Mouse (Mus musculus): ENCODE data around the gene Slx1b. TPM values are rescaled to one million over a fixed set of nuclear protein-coding genes. Genes with fewer than 3 reads are reported as not detected.
A peak's percentile ranks its signal among the peaks of the same experiment; 100 is the strongest.

Slx1b gene
- total and polyA plus RNA-seq, 2 experiments from 2014 or later, result 8.6 to 17.6 TPM

DNA sequence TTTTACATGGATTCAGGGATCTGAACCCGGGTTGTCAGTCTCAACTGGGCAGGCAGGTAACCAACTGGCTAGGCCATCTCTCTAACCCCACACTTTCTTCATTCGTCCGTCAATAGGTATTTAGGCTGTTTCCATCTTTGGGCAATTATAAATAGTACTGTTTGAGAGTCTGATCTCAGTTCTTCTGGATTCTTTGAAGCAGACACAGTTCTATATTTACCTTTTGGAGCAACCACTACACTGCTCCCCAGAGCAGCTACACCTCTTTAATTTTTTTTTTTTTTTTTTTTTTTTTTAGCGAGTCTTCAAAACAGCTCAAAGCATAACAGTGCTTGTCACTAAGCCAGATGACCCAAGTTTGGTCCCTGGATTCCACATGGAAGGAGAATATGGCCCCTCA is 20.1 kb upstream of the Slx1b start:
- Histone ChIP-seq H3K4me1 (ENCODE audit: insufficient read depth, low read length) (no peaks in the 10 kb centered on the region), H3K27ac (no peak overlapping the region), H3K4me2 (ENCODE audit: low read depth, low read length) (no peak overlapping the region), H3K9ac (replicated peaks; ENCODE audit: low read length) (no peak overlapping the region), H3K36me3 (ENCODE audit: insufficient read depth, low read length) (no peaks in the 10 kb centered on the region), H3K27me3 (ENCODE audit: insufficient read depth, low read length) (no peaks in the 10 kb centered on the region), H3K4me3 (ENCODE audit: low read length) (no peak overlapping the region), H3K9me3 (ENCODE audit: low read length) (no peaks in the 10 kb centered on the region)
- 78% methylated on average over 4 of the region's 4 CpGs for WGBS
- no peak for ATAC-seq
- no peak for DNase-seq (ENCODE audit: low spot score)
- no peak for TF ChIP-seq CTCF (IDR thresholded peaks at IDR 0.05; ENCODE audit: low read depth)

DNA sequence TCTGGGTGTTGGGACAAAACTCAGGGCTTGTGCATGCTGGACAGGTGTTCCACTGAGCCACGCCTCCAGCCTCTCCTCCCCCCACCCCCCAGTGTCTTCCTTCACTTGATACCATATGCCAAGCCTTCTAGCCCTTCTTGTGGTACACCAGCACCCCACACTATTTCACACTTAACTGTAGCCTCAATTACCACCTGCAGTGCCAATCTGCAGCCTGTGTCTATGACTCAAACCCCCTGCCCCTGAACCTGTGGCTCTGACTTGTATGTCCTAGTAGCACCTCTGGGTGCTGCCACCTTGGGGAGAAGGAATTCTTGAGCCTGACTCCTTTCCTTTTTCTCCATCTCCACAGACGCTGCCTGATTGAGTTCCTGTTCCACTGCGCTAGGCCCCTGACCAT is 16.3 kb upstream of the Slx1b start:
- Histone ChIP-seq H3K9me3 (ENCODE audit: low read length) (no peaks in the 10 kb centered on the region), H3K4me3 (ENCODE audit: low read length) (no peak overlapping the region), H3K27me3 (ENCODE audit: insufficient read depth, low read length) (no peaks in the 10 kb centered on the region; the same call in 1 of the 2 replicates), H3K4me1 (ENCODE audit: insufficient read depth, low read length) (no peaks in the 10 kb centered on the region), H3K36me3 (ENCODE audit: insufficient read depth, low read length) (no peaks in the 10 kb centered on the region), H3K9ac (replicated peaks; ENCODE audit: low read length) (no peak overlapping the region), H3K4me2 (ENCODE audit: low read depth, low read length) (no peak overlapping the region), H3K27ac (no peak overlapping the region)
- no peak for TF ChIP-seq CTCF (IDR thresholded peaks at IDR 0.05; ENCODE audit: low read depth)
- DNase-seq (ENCODE audit: low spot score), result no peak
- ATAC-seq, result no peak
- 80% methylated on average over 3 of the region's 3 CpGs for WGBS

DNA sequence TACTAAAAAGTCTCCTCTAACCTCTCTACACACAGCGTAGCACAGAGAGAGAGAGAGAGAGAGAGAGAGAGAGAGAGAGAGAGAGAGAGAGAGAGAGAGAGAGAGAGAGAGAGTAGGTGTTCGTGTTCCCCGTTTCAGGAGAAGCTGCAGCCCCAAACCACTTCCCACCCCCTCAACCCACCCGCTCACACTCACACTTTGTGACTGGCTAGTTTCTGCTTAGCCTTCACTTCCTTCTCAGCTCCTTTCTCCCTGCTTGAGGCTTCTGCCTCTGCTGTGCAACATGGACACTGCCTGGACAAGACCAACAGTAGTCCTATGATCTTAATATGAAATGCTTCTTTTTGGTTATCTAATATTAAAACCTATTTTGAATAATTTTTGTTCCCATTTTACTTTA is 14.7 kb upstream of the Slx1b start:
- TF ChIP-seq CTCF (IDR thresholded peaks at IDR 0.05; ENCODE audit: low read depth), result no peak
- DNase-seq (ENCODE audit: low spot score) (no peak), ATAC-seq (no peak)
- Histone ChIP-seq H3K9me3 (ENCODE audit: low read length) (no peaks in the 10 kb centered on the region), H3K9ac (replicated peaks; ENCODE audit: low read length) (no peak overlapping the region), H3K4me2 (ENCODE audit: low read depth, low read length) (no peak overlapping the region), H3K27me3 (ENCODE audit: insufficient read depth, low read length) (no peaks in the 10 kb centered on the region; the same call in 1 of the 2 replicates), H3K4me3 (ENCODE audit: low read length) (no peak overlapping the region), H3K27ac (no peak overlapping the region), H3K4me1 (ENCODE audit: insufficient read depth, low read length) (no peaks in the 10 kb centered on the region), H3K36me3 (ENCODE audit: insufficient read depth, low read length) (no peaks in the 10 kb centered on the region)
- WGBS, result 64% methylated on average over 4 of the region's 4 CpGs

DNA sequence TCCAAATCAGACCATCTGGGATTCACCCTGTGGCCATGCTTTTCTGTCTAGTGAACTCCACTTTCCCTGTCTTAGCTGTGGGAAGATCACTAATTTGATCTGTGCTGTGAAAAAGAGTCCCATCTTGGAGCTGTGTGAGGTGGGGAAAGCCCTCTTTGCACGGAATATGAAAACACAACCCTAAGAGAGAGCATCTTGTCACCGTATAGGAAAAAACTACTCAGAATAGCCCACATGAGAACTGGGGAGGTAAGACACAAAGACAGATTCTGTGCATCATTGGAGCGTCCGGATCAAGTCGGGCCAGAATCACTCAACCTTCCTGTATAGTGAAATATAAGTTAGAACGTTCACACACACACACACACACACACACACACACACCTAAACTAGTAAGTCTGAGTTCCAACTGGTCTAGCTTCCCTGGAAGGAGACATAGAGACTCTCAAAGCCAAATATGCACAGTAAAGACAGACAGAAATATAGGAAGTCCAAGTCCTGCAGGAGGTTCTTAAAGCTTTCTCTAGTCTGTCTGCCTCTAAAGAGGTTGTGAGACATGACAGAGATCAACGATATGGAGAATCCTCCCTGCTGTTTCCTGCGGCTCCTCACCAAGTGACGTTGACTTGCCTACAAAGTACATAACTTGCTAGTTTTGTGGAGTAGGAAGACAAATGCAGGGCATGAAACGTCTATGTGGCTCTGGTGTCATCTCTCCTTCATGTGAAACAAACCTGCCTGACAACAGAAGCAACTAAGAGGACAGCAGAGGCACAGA is 12.8 kb upstream of the Slx1b start:
- TF ChIP-seq CTCF (IDR thresholded peaks at IDR 0.05; ENCODE audit: low read depth), result no peak
- H3K4me1 ChIP-seq (ENCODE audit: insufficient read depth, low read length), result no peaks in the 10 kb centered on the region; the same call in 1 of the 2 replicates
- H3K9me3 ChIP-seq (ENCODE audit: low read length), result no peaks in the 10 kb centered on the region
- 82% methylated on average over 10 of the region's 10 CpGs for WGBS
- H3K27ac ChIP-seq, result no peak overlapping the region
- DNase-seq (ENCODE audit: low spot score) (no peak), ATAC-seq (no peak)
- H3K27me3 ChIP-seq (ENCODE audit: insufficient read depth, low read length), result no peaks in the 10 kb centered on the region; the same call in 1 of the 2 replicates
- no peak overlapping the region for H3K4me3 ChIP-seq (ENCODE audit: low read length)
- H3K36me3 ChIP-seq (ENCODE audit: insufficient read depth, low read length), result no peaks in the 10 kb centered on the region
- H3K9ac ChIP-seq (replicated peaks; ENCODE audit: low read length), result no peak overlapping the region
- H3K4me2 ChIP-seq (ENCODE audit: low read depth, low read length), result no peak overlapping the region

DNA sequence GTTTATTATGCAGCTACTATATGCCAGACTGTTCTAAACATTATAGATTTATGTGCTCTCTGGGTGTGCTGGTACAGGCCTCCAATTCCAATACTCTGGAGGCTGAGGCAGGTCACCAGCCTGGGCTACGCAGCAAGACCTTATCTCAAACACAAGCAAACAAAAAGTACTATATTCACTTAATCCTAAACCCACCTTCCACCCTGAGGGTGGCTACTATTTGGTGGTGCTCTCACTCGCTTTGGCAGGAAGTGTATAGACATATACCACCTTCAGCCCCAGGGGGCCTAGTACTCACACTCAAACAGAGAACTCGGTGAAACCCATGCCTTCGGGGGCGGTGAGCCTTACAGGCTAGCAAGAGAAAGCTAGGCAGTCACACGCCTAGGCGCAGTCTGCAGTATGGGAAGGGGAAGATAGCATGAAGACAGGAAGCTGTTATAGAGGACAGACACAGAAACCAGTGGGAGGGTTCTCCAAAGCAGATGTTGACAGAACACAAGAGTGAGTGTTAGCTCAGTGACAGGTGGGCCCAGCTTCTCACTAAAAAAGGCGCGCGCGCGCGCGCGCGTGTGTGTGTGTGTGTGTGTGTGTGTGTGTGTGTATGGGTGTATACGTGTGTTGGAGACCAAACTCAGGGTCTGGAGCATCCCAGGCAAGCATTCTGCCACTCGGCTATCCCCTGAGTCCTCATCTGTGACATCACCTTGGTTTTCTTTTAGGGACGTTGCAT is 12.0 kb upstream of the Slx1b start, which contains the start of gene Coro1a:
Gene Coro1a (minus strand): TSS at position 346 of the 733 bp plus-strand sequence.
- no peaks in the 10 kb centered on the region for H3K36me3 ChIP-seq (ENCODE audit: insufficient read depth, low read length)
- ATAC-seq, result no peak
- H3K4me1 ChIP-seq (ENCODE audit: insufficient read depth, low read length), result peaks cover 6% of the 10 kb centered on the region
- H3K27ac ChIP-seq, result no peak within 1 kb of the TSS
- H3K9ac ChIP-seq (replicated peaks; ENCODE audit: low read length), result no peak within 1 kb of the TSS
- H3K4me3 ChIP-seq (ENCODE audit: low read length), result no peak within 1 kb of the TSS
- TF ChIP-seq CTCF (IDR thresholded peaks at IDR 0.05; ENCODE audit: low read depth), result no peak
- no peaks in the 10 kb centered on the region; the same call in 1 of the 2 replicates for H3K27me3 ChIP-seq (ENCODE audit: insufficient read depth, low read length)
- H3K9me3 ChIP-seq (ENCODE audit: low read length), result no peaks in the 10 kb centered on the region
- WGBS, result 87% methylated on average over 19 of the region's 19 CpGs
- DNase-seq (ENCODE audit: low spot score), result no peak
- no peak within 1 kb of the TSS for H3K4me2 ChIP-seq (ENCODE audit: low read depth, low read length)

DNA sequence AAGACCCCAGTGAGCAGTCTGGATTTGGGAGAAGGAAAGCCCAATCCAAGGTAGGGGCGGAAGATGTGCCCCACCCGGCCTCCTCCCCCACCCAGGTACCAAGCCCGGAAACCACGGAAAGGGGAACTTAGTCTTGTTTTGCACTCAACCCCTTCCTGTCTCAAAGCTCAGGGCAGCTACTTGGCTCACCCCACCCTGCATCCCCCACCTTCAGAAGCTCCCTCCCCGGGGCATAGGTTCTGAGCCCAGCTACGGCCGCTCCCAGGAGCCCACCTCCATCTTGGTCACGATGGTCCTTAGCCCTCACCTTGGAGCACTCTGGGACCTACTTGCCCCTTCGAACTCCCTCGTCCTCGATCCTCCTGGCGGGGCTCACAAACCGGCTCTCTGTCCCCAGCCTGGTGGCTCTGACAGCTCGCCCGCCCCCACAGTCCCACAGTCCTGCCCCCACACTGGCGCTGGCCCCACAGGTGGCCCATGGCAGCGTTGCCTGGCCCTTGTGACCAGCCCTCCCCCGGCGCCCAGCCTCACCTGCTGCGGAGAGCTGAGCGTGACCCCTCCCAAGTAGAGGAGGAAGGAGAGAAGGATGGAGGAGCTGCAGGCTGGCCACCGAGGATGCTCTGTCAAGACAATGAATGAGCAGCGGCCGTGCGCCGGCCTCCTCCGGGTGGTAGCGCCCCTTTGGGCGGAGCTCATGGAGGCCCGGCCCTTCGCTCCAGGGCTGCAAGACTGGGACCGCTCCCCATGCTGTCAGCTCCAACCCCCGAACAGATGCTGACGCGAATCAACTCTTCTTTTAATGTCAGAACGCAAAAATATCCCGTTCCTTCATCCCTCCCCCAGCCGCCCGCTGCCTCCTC is 8.8 kb upstream of the Slx1b start:
- peak; percentile 33 for TF ChIP-seq CTCF (IDR thresholded peaks at IDR 0.05; ENCODE audit: low read depth)
- H3K4me1 ChIP-seq (ENCODE audit: insufficient read depth, low read length), result peaks cover 19% of the 10 kb centered on the region
- DNase-seq (ENCODE audit: low spot score), result peak; percentile 90
- no peaks in the 10 kb centered on the region; the same call in 1 of the 2 replicates for H3K27me3 ChIP-seq (ENCODE audit: insufficient read depth, low read length)
- peak overlapping the region; percentile 72 for H3K4me3 ChIP-seq (ENCODE audit: low read length)
- ATAC-seq, result peak; percentile 82
- peak overlapping the region; percentile 74 for H3K4me2 ChIP-seq (ENCODE audit: low read depth, low read length)
- peak overlapping the region; percentile 91 for H3K27ac ChIP-seq
- WGBS, result under 1% methylated on average over 39 of the region's 39 CpGs
- peak overlapping the region; percentile 81 for H3K9ac ChIP-seq (replicated peaks; ENCODE audit: low read length)
- H3K9me3 ChIP-seq (ENCODE audit: low read length), result no peaks in the 10 kb centered on the region
- peaks cover 10% of the 10 kb centered on the region; the same call in 1 of the 2 replicates for H3K36me3 ChIP-seq (ENCODE audit: insufficient read depth, low read length)
